Mouse (Mus musculus) heart, embryonic 14.5 days (tissue): ENCODE measurements around the gene Kit. TPM values are rescaled to one million over a fixed set of nuclear protein-coding genes. Genes with fewer than 3 reads are reported as not detected.

Experiments
- ATAC-seq: fragments of 200-750 bp; cut with Nextera tagmentation; 2 replicates; pipeline ENCODE4 v1.8.0; 2017; ENCODE audit warnings: low read depth, moderate TSS enrichment; ENCODE audit not compliant: insufficient number of reproducible peaks, insufficient read depth, low FRiP score
- H3K27ac ChIP-seq, 2 experiments: fragments of 200-500 bp in 1 of 2; fragments of 300-500 bp in 1 of 2; sonication (generic) in 1 of 2; replicated peaks in 1 of 2; 2 replicates each; pipeline ENCODE4 v1.5.1; 2012 to 2014; ENCODE audit warnings: low read depth in 2 of 2, low read length in 2 of 2, control low read depth in 1 of 2, mild to moderate bottlenecking in 1 of 2, mixed read lengths in 1 of 2; ENCODE audit not compliant: control insufficient read depth in 1 of 2, insufficient read depth in 1 of 2
- H3K27me3 ChIP-seq: fragments of 300-500 bp; sonication (generic); 2 replicates; pipeline ENCODE4 v1.6.1; 2014; ENCODE audit warnings: mild to moderate bottlenecking, low read length, control low read depth; ENCODE audit not compliant: control insufficient read depth, insufficient read depth
- H3K36me3 ChIP-seq: fragments of 300-500 bp; sonication (generic); 2 replicates; pipeline ENCODE4 v1.6.1; 2014; ENCODE audit warnings: mild to moderate bottlenecking, control low read depth, low read length, mixed read lengths; ENCODE audit not compliant: control insufficient read depth, insufficient read depth
- H3K4me1 ChIP-seq, 2 experiments: fragments of 200-500 bp in 1 of 2; fragments of 300-500 bp in 1 of 2; sonication (generic) in 1 of 2; 2 replicates each; pipeline ENCODE4 v1.6.1; 2012 to 2014; ENCODE audit warnings: low read length in 2 of 2, control low read depth in 1 of 2, mixed read lengths in 1 of 2; ENCODE audit not compliant: control insufficient read depth in 2 of 2, insufficient read depth in 2 of 2
- H3K4me2 ChIP-seq: fragments of 300-500 bp; sonication (generic); 2 replicates; pipeline ENCODE4 v1.6.1; 2014; ENCODE audit warnings: mild to moderate bottlenecking, low read length
- H3K4me3 ChIP-seq, 2 experiments: fragments of 200-500 bp in 1 of 2; fragments of 300-500 bp in 1 of 2; sonication (generic) in 1 of 2; 2 replicates each; pipeline ENCODE4 v1.5.1; 2012 to 2014; ENCODE audit warnings: low read length in 2 of 2, mild to moderate bottlenecking in 2 of 2, control low read depth in 1 of 2, low read depth in 1 of 2, moderate library complexity in 1 of 2; ENCODE audit not compliant: control insufficient read depth in 1 of 2, insufficient read depth in 1 of 2
- H3K9ac ChIP-seq: fragments of 300-500 bp; sonication (generic); 2 replicates; pipeline ENCODE4 v1.6.1; 2014; ENCODE audit warnings: mild to moderate bottlenecking, low read length
- H3K9me3 ChIP-seq: fragments of 300-500 bp; sonication (generic); 2 replicates; pipeline ENCODE4 v1.6.1; 2016; ENCODE audit warnings: low read length, control low read depth; ENCODE audit not compliant: control insufficient read depth
- WGBS: fragments of 180-500 bp; shearing (Covaris S2); extraction: QIAGEN DNeasy Blood & Tissue Kit; methylation state at CpG from one replicate; pipeline ENCODE4 v1.1.7; 2014; 5-methylcytosine and 5-hydroxymethylcytosine counted together
- polyA plus RNA-seq: library from polyadenylated mRNA; unstranded; fragments of >200 nt; fragmentation: Nextera tagmentation; extraction: Ambion mirVana; gene quantifications from 2 replicates; pipeline ENCODE4 v1.2.1, GENCODE M21; 2014

The Kit gene
- polyA plus RNA-seq, 1 experiment from 2014 or later: 13.1 TPM

- peaks cover 7% of the 10 kb centered on the region; the same call in 1 of the 2 replicates for H3K9me3 ChIP-seq
- H3K4me2 ChIP-seq: no peak overlapping the region
- WGBS: 64% methylated on average over 7 of the region's 7 CpGs
- no peak for ATAC-seq
- no peaks in the 10 kb centered on the region for H3K36me3 ChIP-seq
- H3K4me3 ChIP-seq: no peak overlapping the region
- no peak overlapping the region for H3K27ac ChIP-seq
- no peaks in the 10 kb centered on the region for H3K27me3 ChIP-seq
- H3K4me1 ChIP-seq: no peaks in the 10 kb centered on the region; a peak in 1 of 4 replicates
- no peak overlapping the region for H3K9ac ChIP-seq
These were observed 124.4 kb downstream of the Kit start for GRCm38 (mm10) chr5:75699081-75699480.

GRCm38 (mm10) chr5:75699516-75699915 lies 124.8 kb downstream of the Kit start:
- Histone ChIP-seq H3K4me3 (no peak overlapping the region), H3K4me1 (no peaks in the 10 kb centered on the region; a peak in 1 of 4 replicates), H3K9ac (no peak overlapping the region), H3K27ac (no peak overlapping the region), H3K27me3 (no peaks in the 10 kb centered on the region), H3K9me3 (peaks cover 7% of the 10 kb centered on the region; the same call in 1 of the 2 replicates), H3K36me3 (no peaks in the 10 kb centered on the region), H3K4me2 (no peak overlapping the region)
- WGBS: 67% methylated on average over 9 of the region's 9 CpGs
- no peak for ATAC-seq

GRCm38 (mm10) chr5:75701662-75702061 lies 126.9 kb downstream of the Kit start:
- no peak for ATAC-seq
- no peak overlapping the region for H3K9ac ChIP-seq
- no peaks in the 10 kb centered on the region; a peak in 1 of 4 replicates for H3K4me1 ChIP-seq
- 72% methylated on average over 12 of the region's 12 CpGs for WGBS
- no peak overlapping the region for H3K27ac ChIP-seq
- H3K4me2 ChIP-seq: no peak overlapping the region
- H3K36me3 ChIP-seq: no peaks in the 10 kb centered on the region
- peaks cover 7% of the 10 kb centered on the region; the same call in 1 of the 2 replicates for H3K9me3 ChIP-seq
- no peak overlapping the region for H3K4me3 ChIP-seq
- H3K27me3 ChIP-seq: no peaks in the 10 kb centered on the region

GRCm38 (mm10) chr5:75702080-75702479 lies 127.4 kb downstream of the Kit start:
- 78% methylated on average over 8 of the region's 8 CpGs for WGBS
- Histone ChIP-seq H3K27ac (no peak overlapping the region), H3K27me3 (no peaks in the 10 kb centered on the region), H3K4me3 (no peak overlapping the region), H3K4me1 (no peaks in the 10 kb centered on the region; a peak in 1 of 4 replicates), H3K4me2 (no peak overlapping the region), H3K9ac (no peak overlapping the region), H3K9me3 (peaks cover 7% of the 10 kb centered on the region; the same call in 1 of the 2 replicates), H3K36me3 (no peaks in the 10 kb centered on the region)
- no peak for ATAC-seq

GRCm38 (mm10) chr5:75704584-75705175 lies 130.0 kb downstream of the Kit start:
- Histone ChIP-seq H3K36me3 (no peaks in the 10 kb centered on the region), H3K27me3 (no peaks in the 10 kb centered on the region), H3K9me3 (peaks cover 7% of the 10 kb centered on the region; the same call in 1 of the 2 replicates), H3K4me1 (no peaks in the 10 kb centered on the region; a peak in 1 of 4 replicates), H3K9ac (no peak overlapping the region), H3K4me2 (no peak overlapping the region), H3K27ac (no peak overlapping the region), H3K4me3 (no peak overlapping the region)
- WGBS: 82% methylated on average over 7 of the region's 7 CpGs
- ATAC-seq: no peak

GRCm38 (mm10) chr5:75705421-75705820 lies 130.7 kb downstream of the Kit start:
- H3K4me3 ChIP-seq: no peak overlapping the region
- no peak overlapping the region for H3K4me2 ChIP-seq
- no peak overlapping the region for H3K27ac ChIP-seq
- 68% methylated on average over 1 of the region's 1 CpGs for WGBS
- no peak overlapping the region for H3K9ac ChIP-seq
- ATAC-seq: no peak
- H3K27me3 ChIP-seq: no peaks in the 10 kb centered on the region
- H3K9me3 ChIP-seq: peaks cover 7% of the 10 kb centered on the region; the same call in 1 of the 2 replicates
- no peaks in the 10 kb centered on the region; a peak in 1 of 4 replicates for H3K4me1 ChIP-seq
- H3K36me3 ChIP-seq: no peaks in the 10 kb centered on the region
